Mouse (Mus musculus) midbrain, embryonic 12.5 days (tissue): Measurements from ENCODE around the gene Defb23. TPM values are rescaled to one million over a fixed set of nuclear protein-coding genes. Genes with fewer than 3 reads are reported as not detected.
"Not testable (repeated sequence)": the region's sequence is repeated elsewhere in the genome, so short reads cannot be mapped to it uniquely, and the experiment has no call there.

Experiments used
- ATAC-seq: fragments of 200-750 bp; cut with Nextera tagmentation; 2 replicates; pipeline ENCODE4 v1.8.0; 2017; ENCODE audit warnings: low read depth, moderate TSS enrichment, moderate library complexity; ENCODE audit not compliant: low FRiP score
- H3K27ac ChIP-seq: fragments of 300-500 bp; sonication (generic); replicated peaks from 2 replicates; pipeline ENCODE4 v1.5.1; 2016; ENCODE audit warnings: mild to moderate bottlenecking
- H3K27me3 ChIP-seq: fragments of 300-500 bp; sonication (generic); 2 replicates; pipeline ENCODE4 v1.6.1; 2016; ENCODE audit warnings: mild to moderate bottlenecking
- H3K36me3 ChIP-seq: fragments of 300-500 bp; sonication (generic); 2 replicates; pipeline ENCODE4 v1.6.1; 2016
- H3K4me1 ChIP-seq: fragments of 300-500 bp; sonication (generic); 2 replicates; pipeline ENCODE4 v1.6.1; 2016
- H3K4me2 ChIP-seq: fragments of 300-500 bp; sonication (generic); replicated peaks from 2 replicates; pipeline ENCODE4 v1.6.1; 2016; ENCODE audit warnings: mild to moderate bottlenecking, moderate library complexity
- H3K4me3 ChIP-seq: fragments of 300-500 bp; sonication (generic); 2 replicates; pipeline ENCODE4 v1.5.1; 2016; ENCODE audit warnings: mild to moderate bottlenecking
- H3K9ac ChIP-seq: fragments of 300-500 bp; sonication (generic); replicated peaks from 2 replicates; pipeline ENCODE4 v1.6.1; 2016; ENCODE audit warnings: mild to moderate bottlenecking, moderate library complexity
- H3K9me3 ChIP-seq: fragments of 300-500 bp; sonication (generic); 2 replicates; pipeline ENCODE4 v1.6.1; 2016; ENCODE audit warnings: mild to moderate bottlenecking
- WGBS: fragments of 180-500 bp; shearing (Covaris S2); methylation state at CpG from one replicate; pipeline ENCODE4 v1.1.7; 2016; 5-methylcytosine and 5-hydroxymethylcytosine counted together
- polyA plus RNA-seq: library from polyadenylated mRNA; unstranded; fragments of >200 nt; fragmentation: Nextera tagmentation; extraction: Ambion mirVana; gene quantifications from 2 replicates; pipeline ENCODE4 v1.2.1, GENCODE M21; 2016

Gene Defb23
- polyA plus RNA-seq, 1 experiment from 2014 or later = not detected

DNA sequence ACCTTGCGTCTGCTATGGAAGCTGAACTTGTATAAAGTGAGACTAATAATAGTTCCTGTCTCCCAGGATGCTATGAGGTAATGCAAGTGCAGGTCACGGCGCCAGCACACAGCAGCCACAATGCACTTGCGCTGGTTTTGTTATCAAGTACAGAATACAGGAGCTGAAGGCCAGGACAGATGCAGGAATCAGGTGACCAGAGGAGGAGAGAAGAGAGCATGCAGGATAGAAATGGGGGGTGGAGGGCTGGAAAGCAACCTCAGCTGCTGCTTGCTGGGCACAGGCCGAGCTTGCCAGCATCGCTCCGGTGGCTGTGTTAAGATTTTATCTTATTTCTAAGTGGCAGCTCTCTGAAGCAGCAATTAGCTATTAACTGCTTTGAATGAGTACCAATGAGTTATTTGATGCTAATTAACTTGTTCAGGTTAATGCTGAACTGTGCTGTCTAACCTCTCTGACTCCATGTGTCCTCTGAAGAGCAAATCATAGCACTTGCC, 28.0 kb downstream of the Defb23 start:
- peaks cover 5% of the 10 kb centered on the region; the same call in 1 of the 2 replicates for H3K4me1 ChIP-seq
- H3K27me3 ChIP-seq = peaks cover 10% of the 10 kb centered on the region; the same call in 1 of the 2 replicates
- H3K9me3 ChIP-seq = no peaks in the 10 kb centered on the region
- no peak overlapping the region for H3K4me3 ChIP-seq
- no peaks in the 10 kb centered on the region for H3K36me3 ChIP-seq
- ATAC-seq = no peak
- 79% methylated on average over 7 of the region's 7 CpGs for WGBS
- no peak overlapping the region for H3K4me2 ChIP-seq
- H3K9ac ChIP-seq = no peak overlapping the region
- H3K27ac ChIP-seq = no peak overlapping the region

DNA sequence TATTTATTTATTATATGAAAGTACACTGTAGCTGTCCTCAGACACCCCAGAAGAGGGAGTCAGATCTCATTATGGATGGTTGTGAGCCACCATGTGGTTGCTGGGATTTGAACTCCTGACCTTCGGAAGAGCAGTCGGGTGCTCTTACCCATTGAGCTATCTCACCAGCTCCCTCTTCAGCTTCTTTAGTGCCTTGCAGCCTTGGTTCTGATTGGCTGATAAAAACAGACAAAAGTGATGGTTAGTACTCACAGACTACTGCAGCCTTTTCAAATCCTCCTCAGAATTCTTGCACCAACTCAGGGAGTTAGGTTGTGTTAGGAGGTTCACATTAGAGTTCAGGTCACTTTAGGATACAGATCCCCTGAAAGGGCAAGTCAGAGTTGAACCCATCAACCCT, 35.9 kb downstream of the Defb23 start:
- H3K4me3 ChIP-seq, H3K4me2 ChIP-seq, ATAC-seq, H3K27me3 ChIP-seq, H3K36me3 ChIP-seq, H3K9me3 ChIP-seq, H3K9ac ChIP-seq, H3K4me1 ChIP-seq, H3K27ac ChIP-seq: not testable (repeated sequence)
- WGBS = 96% methylated on average over 2 of the region's 2 CpGs

DNA sequence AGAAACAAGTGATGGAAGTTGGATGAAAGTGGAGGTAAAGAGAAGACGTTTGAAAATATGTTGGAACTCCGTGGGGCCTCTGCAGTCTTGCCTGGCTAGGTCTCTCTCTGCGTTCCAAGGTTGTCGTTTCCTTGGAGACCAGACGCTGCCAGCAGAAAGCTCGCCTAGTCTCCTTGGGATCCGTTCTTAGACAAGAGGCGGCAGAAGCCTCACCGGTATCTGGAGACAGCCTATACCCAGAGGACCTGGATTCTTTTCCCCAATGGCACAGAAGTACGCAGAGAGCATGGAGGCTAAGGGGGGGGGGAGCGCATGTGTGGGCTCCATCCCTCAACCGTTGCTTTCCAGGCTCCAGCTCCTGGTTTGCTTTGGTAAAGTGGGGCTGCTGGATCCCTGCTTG, 36.9 kb downstream of the Defb23 start:
- no peak overlapping the region for H3K4me3 ChIP-seq
- H3K4me2 ChIP-seq = peak overlapping the region; percentile 39
- no peaks in the 10 kb centered on the region for H3K9me3 ChIP-seq

DNA sequence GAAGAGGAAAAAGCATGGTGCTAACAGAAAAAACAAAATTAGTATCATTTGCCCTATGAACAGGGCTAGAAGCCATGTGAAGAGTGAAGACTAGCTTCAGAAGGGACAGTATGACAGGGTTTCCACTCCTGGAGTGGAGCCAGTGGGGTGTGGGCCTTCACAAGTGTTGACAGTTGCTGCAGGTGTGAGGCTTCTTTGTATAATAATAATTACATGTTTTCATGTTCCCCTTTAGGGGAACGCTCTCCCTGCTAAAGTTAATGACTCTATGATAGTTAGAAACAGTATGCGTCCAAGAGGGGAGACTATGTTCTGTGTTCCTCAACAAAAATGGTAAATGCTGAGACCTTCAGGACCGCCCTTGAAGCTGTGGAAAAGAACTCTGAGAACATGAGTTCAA, 48.6 kb downstream of the Defb23 start:
- H3K4me3 ChIP-seq = no peak overlapping the region
- ATAC-seq = no peak
- H3K9ac ChIP-seq = no peak overlapping the region; the same call in 1 of the 2 replicates
- peak overlapping the region; percentile 97; the same call in 1 of the 2 replicates for H3K27ac ChIP-seq
- no peaks in the 10 kb centered on the region for H3K36me3 ChIP-seq
- peak overlapping the region; percentile 90; the same call in 1 of the 2 replicates for H3K4me2 ChIP-seq
- WGBS = 95% methylated on average over 3 of the region's 3 CpGs
- H3K9me3 ChIP-seq = peaks cover 12% of the 10 kb centered on the region; the same call in 1 of the 2 replicates
- peaks cover 27% of the 10 kb centered on the region for H3K4me1 ChIP-seq
- no peaks in the 10 kb centered on the region for H3K27me3 ChIP-seq

More for the DNA sequence above, 36.9 kb downstream of the Defb23 start:
- Histone ChIP-seq H3K36me3 (no peaks in the 10 kb centered on the region), H3K4me1 (peaks cover 9% of the 10 kb centered on the region; the same call in 1 of the 2 replicates), H3K27me3 (no peaks in the 10 kb centered on the region), H3K9ac (0 out of 2 replicates have a peak overlapping the region, but pooled peaks have one; percentile 21), H3K27ac (no peak overlapping the region)
- no peak for ATAC-seq
- WGBS = 6% methylated on average over 12 of the region's 12 CpGs

DNA sequence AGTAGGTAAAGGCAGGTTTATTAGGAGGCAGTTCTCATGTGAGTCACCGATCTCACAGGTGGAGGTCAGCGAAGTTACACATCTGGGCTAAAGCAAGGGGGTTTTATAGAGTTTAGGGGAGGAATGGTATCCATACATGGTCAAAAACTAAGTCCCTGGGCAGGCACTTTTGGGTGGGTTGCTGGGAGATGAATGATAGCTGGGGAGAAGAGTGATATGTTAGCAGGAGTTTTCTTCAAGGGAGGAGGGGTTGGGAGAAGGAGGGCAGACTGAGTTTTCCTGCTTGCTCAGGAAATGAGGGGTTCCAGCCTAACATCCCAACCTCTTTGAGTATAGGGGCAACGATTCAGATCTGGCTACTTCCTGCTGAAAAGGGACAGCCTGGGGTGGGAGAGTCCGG, 49.1 kb downstream of the Defb23 start, which contains the start of gene 6820408C15Rik:
Gene 6820408C15Rik, plus strand, starts transcription at position 301 of the 400 bp plus-strand sequence.
- 35% methylated on average over 4 of the region's 4 CpGs for WGBS
- Histone ChIP-seq H3K9ac (peak within 1 kb of the TSS; percentile 97), H3K27me3 (no peaks in the 10 kb centered on the region), H3K4me3 (peak within 1 kb of the TSS; percentile 94), H3K9me3 (peaks cover 12% of the 10 kb centered on the region; the same call in 1 of the 2 replicates), H3K4me1 (peaks cover 32% of the 10 kb centered on the region), H3K36me3 (no peaks in the 10 kb centered on the region), H3K4me2 (peak within 1 kb of the TSS; percentile 90), H3K27ac (peak within 1 kb of the TSS; percentile 97)
- no peak for ATAC-seq

DNA sequence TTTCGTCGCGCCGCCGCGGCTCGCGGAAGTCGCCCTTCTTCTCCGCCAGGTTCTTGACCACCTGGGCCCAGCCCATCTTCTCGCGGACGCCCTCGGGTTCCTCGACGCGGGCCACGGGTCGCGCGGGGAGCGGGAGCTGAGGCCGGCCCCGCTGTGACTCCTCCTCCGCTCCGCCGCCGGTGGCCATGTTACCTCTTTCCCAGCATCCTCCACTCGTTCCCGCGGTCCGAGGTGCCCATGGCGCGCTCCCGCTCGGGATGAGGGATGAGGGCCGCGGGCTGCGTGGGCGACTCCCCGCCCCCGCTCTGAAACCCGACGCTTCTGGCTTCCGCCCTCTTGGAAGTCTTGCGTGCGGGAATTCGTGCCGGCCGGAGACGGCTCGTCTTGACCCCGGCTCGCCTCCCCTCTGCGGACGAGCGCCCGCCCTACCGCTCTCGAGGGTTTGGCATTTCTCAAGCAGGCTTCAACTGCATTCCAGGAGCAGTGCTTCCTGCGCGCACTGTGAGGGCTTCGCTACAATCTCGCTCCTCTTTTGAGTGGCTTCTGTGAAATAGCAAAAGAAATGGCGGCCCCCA, 49.7 kb downstream of the Defb23 start, which contains the start of gene Zcchc3:
Gene Zcchc3, minus strand, starts transcription at position 437 of the 575 bp plus-strand sequence.
- under 1% methylated on average over 65 of the region's 65 CpGs for WGBS
- Histone ChIP-seq H3K9ac (peak within 1 kb of the TSS; percentile 97), H3K4me2 (peak within 1 kb of the TSS; percentile 90), H3K36me3 (no peaks in the 10 kb centered on the region), H3K27ac (peak within 1 kb of the TSS; percentile 97), H3K27me3 (no peaks in the 10 kb centered on the region), H3K4me1 (peaks cover 38% of the 10 kb centered on the region), H3K9me3 (peaks cover 9% of the 10 kb centered on the region; the same call in 1 of the 2 replicates), H3K4me3 (peak within 1 kb of the TSS; percentile 94)
- peak; percentile 68 for ATAC-seq

DNA sequence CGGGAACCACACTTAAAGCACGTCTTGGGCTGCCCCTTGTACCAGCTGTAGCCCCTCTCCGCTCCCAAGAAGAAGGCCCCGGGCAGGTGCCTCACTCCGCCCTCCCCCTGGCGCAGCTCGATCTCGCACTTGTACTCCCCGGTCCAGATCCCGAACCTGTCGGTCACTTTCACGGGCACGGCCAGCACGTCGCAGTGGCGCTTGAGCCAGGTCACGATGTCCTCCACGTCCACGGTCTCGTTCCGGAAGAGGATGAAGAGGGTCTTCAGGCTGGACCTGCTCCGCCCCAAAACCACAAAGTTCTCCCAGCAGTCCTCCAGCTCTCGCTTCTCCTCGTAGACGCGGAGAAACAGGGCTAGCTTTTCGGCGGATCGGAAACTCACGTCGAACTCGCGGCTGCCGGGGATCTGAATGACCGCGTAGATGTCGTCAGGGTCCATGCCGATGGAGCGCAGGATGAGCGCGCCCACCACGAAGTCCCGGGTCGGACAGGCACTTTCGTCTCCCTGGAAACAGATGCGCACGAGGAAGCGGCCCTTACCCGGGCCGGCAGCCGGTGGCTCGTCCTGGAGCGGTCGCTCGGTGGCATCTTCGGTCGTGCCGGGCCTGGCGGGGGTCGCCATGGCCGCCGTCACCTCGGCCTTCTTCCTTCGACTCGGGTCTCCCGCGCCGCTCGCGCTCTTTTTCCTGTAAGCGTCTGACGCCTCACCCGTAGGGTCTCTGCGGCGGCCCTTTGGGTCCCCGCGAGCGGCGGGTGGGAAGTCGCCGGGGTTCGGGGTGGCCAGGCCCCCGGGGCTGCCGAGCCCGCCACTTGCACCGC, 50.4 kb downstream of the Defb23 start:
- peak; percentile 20; the same call in 1 of the 2 replicates for ATAC-seq
- WGBS = under 1% methylated on average over 83 of the region's 86 CpGs
- Histone ChIP-seq H3K9me3 (peaks cover 9% of the 10 kb centered on the region; the same call in 1 of the 2 replicates), H3K4me2 (peak overlapping the region; percentile 90), H3K9ac (peak overlapping the region; percentile 97), H3K36me3 (no peaks in the 10 kb centered on the region), H3K27ac (peak overlapping the region; percentile 97), H3K4me1 (peaks cover 43% of the 10 kb centered on the region), H3K4me3 (peak overlapping the region; percentile 94), H3K27me3 (no peaks in the 10 kb centered on the region)

DNA sequence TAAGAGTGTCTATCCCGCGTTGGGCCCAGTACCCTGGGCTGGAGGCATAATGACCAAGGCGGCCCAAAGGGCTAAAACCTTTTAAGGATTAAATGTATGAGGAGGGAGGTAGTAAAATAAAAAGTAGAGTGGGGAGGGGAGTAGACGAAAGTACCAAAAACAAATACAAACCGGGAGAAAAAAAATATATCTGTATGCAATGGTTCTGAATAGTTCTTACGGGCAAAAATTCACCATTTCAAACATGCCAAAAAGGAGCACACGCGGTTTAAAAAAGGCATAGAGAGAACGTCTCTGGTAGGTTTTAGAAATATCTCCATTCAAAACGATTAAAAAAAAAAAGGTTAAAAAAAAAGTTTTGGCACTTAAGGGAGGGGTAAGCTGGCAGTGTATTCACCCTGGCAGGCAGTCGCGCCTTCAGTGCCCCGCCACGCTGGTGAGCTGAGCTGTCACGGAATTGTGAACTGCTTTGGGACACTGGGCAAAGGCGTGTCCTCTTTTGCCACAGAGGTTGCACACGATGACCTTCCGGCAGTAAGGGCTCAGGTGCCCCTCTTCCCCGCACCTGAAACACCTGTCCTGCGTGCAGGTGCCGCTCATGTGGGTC, 51.2 kb downstream of the Defb23 start:
- no peak for ATAC-seq
- Histone ChIP-seq H3K27me3 (no peaks in the 10 kb centered on the region), H3K4me2 (peak overlapping the region; percentile 90), H3K4me3 (peak overlapping the region; percentile 94), H3K9me3 (peaks cover 9% of the 10 kb centered on the region; the same call in 1 of the 2 replicates), H3K4me1 (peaks cover 43% of the 10 kb centered on the region), H3K36me3 (no peaks in the 10 kb centered on the region), H3K27ac (peak overlapping the region; percentile 97), H3K9ac (peak overlapping the region; percentile 97)
- WGBS = under 1% methylated on average over 21 of the region's 21 CpGs

DNA sequence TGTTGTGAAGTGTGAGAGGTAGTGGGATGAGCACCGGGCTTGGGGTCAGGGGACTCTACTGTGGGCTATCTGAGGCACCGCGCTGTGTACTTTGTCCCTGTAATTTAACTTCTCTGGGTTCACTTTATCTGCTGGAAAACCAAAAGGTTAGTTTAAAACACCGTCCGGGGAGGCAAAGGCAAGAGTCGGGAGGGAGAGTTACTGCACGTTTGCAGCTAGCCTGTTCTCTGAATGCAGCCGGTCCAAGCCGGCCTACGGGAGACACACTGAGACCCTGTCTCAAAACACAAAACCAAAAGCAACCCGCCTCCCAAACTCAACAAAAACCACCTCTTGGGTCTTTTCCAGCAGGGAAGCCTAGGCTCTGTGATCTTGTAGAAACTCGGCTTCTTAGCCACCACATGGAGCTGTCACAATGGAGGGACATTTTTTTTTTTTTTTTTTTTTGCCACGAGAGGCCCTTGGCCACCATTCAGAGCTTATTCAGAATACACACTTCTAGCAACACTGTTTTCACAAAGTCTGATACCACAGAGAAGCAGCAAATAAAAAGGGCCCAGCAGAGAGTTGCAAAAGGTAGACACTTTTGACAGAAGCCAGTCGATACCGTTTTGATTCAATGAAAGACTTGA, 51.8 kb downstream of the Defb23 start:
- H3K9ac ChIP-seq = peak overlapping the region; percentile 97
- H3K27me3 ChIP-seq = no peaks in the 10 kb centered on the region
- H3K27ac ChIP-seq = peak overlapping the region; percentile 97
- peaks cover 43% of the 10 kb centered on the region for H3K4me1 ChIP-seq
- ATAC-seq = no peak
- WGBS = 2% methylated on average over 15 of the region's 15 CpGs
- H3K4me2 ChIP-seq = peak overlapping the region; percentile 90
- H3K9me3 ChIP-seq = peaks cover 9% of the 10 kb centered on the region; the same call in 1 of the 2 replicates
- peak overlapping the region; percentile 94 for H3K4me3 ChIP-seq
- no peaks in the 10 kb centered on the region for H3K36me3 ChIP-seq

DNA sequence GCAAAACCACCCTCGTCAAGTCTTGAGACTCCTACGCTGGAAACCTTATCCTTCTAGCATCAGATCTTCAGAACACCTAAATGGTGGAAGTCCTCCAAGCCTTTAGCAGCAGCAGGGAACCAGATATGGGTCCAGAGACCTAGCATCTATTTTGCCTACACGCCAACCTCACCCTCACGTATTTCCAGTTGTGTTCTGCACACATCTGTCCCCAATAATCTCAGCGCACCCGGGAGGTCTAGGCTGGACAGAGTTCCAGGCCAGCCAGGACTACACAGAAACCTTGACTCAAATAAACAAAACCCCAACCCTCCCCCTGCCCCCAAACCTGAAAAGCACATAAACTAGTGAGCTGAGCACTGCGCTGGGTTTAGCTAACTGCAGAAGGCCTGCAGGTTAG, 52.9 kb downstream of the Defb23 start:
- H3K9ac ChIP-seq = peak overlapping the region; percentile 43
- H3K27ac ChIP-seq = peak overlapping the region; percentile 97
- H3K4me1 ChIP-seq = peaks cover 46% of the 10 kb centered on the region
- H3K27me3 ChIP-seq = no peaks in the 10 kb centered on the region
- H3K36me3 ChIP-seq = no peaks in the 10 kb centered on the region
- no peak for ATAC-seq
- peak overlapping the region; percentile 90 for H3K4me2 ChIP-seq
- H3K9me3 ChIP-seq = peaks cover 9% of the 10 kb centered on the region; the same call in 1 of the 2 replicates
- peak overlapping the region; percentile 33 for H3K4me3 ChIP-seq
- WGBS = under 1% methylated on average over 7 of the region's 7 CpGs

DNA sequence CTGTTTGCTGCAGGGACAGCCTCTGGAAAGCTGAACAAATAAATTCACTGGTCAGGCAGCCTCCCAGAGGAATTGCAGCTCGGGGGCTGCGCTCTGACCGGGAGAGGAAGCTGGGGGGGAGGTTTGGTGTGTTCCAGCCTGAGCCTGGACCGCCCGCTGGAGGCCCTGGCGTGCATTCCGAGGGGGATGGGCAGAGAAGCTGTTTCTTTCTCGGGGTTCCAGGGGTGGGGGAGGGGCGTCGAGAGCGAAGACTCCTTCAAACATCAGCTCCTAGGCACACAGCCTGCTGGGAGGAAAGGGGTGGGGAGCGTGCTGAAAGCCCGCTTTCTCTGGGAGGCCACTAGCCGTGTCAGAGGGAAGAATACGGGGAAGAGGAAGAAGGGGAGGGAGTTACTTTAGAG, 53.4 kb downstream of the Defb23 start:
- Histone ChIP-seq H3K27ac (peak overlapping the region; percentile 97), H3K9ac (peak overlapping the region; percentile 43), H3K4me2 (peak overlapping the region; percentile 90), H3K4me3 (peak overlapping the region; percentile 33), H3K4me1 (peaks cover 49% of the 10 kb centered on the region), H3K9me3 (peaks cover 5% of the 10 kb centered on the region; the same call in 1 of the 2 replicates), H3K36me3 (no peaks in the 10 kb centered on the region), H3K27me3 (no peaks in the 10 kb centered on the region)
- peak; percentile 72 for ATAC-seq
- WGBS = 2% methylated on average over 15 of the region's 15 CpGs
